Mouse (Mus musculus) heart, adult 2 months (tissue): ENCODE results near the gene Kctd8.

ENCODE experiments used
- CTCF ChIP-seq: fragments of 200-600 bp; IDR thresholded peaks from 2 replicates; pipeline ENCODE4 v1.8.1; 2022; ENCODE audit warnings: antibody characterized with exemption, mild to moderate bottlenecking, moderate library complexity
- EP300 ChIP-seq: fragments of 200-500 bp; IDR thresholded peaks from 2 replicates; pipeline ENCODE4 v1.6.1; 2011; ENCODE audit warnings: low read depth, low read length, control low read depth; ENCODE audit not compliant: insufficient read depth
- POLR2A ChIP-seq: fragments of 200-500 bp; IDR thresholded peaks from 2 replicates; pipeline ENCODE4 v1.6.1; 2011; ENCODE audit warnings: mild to moderate bottlenecking, low read depth, low read length, control low read depth; ENCODE audit not compliant: insufficient read depth

DNA sequence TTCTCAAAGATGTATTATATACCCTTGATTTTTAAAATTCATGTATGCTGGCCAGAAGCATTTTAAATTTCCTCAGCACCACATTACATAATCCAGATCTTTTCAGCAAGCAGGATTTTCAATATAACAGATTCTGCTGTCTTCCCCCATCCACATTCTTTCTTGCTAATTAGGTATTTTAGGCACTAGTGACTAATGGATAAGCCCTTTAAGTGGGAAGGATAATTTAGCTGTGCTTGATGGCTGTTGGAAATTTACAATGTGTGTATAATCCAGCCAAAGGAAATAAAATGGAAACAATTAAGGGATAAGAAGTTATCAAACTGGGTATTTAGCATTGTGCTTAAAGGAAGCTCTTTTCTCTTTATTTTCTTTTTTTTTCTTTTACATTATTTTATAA is 252.6 kb downstream of the Kctd8 start:
- TF ChIP-seq CTCF (no peak), POLR2A (no peak), EP300 (no peak)
